Mouse (Mus musculus): ENCODE measurements around the gene Wdr93.

- TF ChIP-seq CTCF (IDR thresholded peaks at IDR 0.05; ENCODE audit: insufficient read depth, low read depth, low read length) (no peak), POLR2A (IDR thresholded peaks at IDR 0.05; ENCODE audit: insufficient read depth, low read depth, low read length) (no peak)
These were observed 6.5 kb downstream of the Wdr93 start for GRCm38 (mm10) chr7:79749511-79749910.
